Mouse (Mus musculus): ENCODE results near the gene H2-DMa. TPM values are rescaled to one million over a fixed set of nuclear protein-coding genes. Genes with fewer than 3 reads are reported as not detected.
A peak's percentile ranks its signal among the peaks of the same experiment; 100 is the strongest.

H2-DMa gene
- polyA plus RNA-seq, 1 experiment from 2014 or later = 5.5 TPM

DNA sequence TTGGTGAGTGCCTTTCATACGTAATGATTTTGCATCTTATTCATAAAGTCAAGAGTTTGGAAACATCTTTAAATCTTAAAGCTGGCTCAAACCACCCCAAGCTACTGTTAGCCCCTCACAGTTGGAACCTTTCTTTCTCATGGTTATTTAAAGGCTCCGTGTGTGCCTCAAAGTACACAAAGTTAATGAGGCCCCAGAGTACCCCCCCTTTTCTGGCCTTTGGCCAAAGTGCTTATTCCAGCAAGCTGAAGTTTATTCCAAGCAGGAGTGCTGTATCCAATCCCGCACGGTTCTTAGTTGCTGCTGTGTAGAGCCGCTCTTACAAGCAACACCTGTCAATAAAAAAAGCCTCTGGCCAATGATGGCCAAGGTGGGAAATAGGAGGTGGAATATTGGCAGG lies 19.8 kb upstream of the H2-DMa start:
- Histone ChIP-seq H3K4me1 (ENCODE audit: control insufficient read depth, low read depth, low read length) (peaks cover 4% of the 10 kb centered on the region), H3K27ac (ENCODE audit: low read length) (no peak overlapping the region), H3K4me2 (ENCODE audit: low read depth, low read length) (no peak overlapping the region), H3K27me3 (ENCODE audit: control insufficient read depth, insufficient read depth, low read depth, low read length) (no peaks in the 10 kb centered on the region; the same call in 1 of the 2 replicates), H3K36me3 (ENCODE audit: control insufficient read depth, insufficient read depth) (no peaks in the 10 kb centered on the region), H3K9ac (ENCODE audit: low read depth, low read length) (no peak overlapping the region), H3K9me3 (replicated peaks; ENCODE audit: control insufficient read depth, low read length) (no peaks in the 10 kb centered on the region), H3K4me3 (ENCODE audit: low read depth, low read length) (no peak overlapping the region)
- no peak for ATAC-seq (ENCODE audit: low read depth)
- WGBS (ENCODE audit: insufficient replicate concordance) = 62% methylated on average over 5 of the region's 5 CpGs

- Histone ChIP-seq H3K4me1 (ENCODE audit: control insufficient read depth, low read depth, low read length) (peaks cover 4% of the 10 kb centered on the region), H3K27ac (ENCODE audit: low read length) (no peak overlapping the region), H3K4me2 (ENCODE audit: low read depth, low read length) (no peak overlapping the region), H3K4me3 (ENCODE audit: low read depth, low read length) (no peak overlapping the region), H3K36me3 (ENCODE audit: control insufficient read depth, insufficient read depth) (no peaks in the 10 kb centered on the region), H3K9ac (ENCODE audit: low read depth, low read length) (no peak overlapping the region), H3K9me3 (replicated peaks; ENCODE audit: control insufficient read depth, low read length) (no peaks in the 10 kb centered on the region), H3K27me3 (ENCODE audit: control insufficient read depth, insufficient read depth, low read depth, low read length) (no peaks in the 10 kb centered on the region; the same call in none of the 2 replicates)
- WGBS (ENCODE audit: insufficient replicate concordance) = 23% methylated on average over 5 of the region's 5 CpGs
- ATAC-seq (ENCODE audit: low read depth) = no peak
These were observed 18.2 kb upstream of the H2-DMa start for GRCm38 (mm10) chr17:34101185-34101584.

- H3K9ac ChIP-seq (ENCODE audit: low read depth, low read length) = peak overlapping the region; percentile 22; the same call in 1 of the 2 replicates
- peaks cover 4% of the 10 kb centered on the region for H3K4me1 ChIP-seq (ENCODE audit: control insufficient read depth, low read depth, low read length)
- no peak overlapping the region for H3K27ac ChIP-seq (ENCODE audit: low read length)
- peak; percentile 67; the same call in 1 of the 2 replicates for ATAC-seq (ENCODE audit: low read depth)
- H3K4me3 ChIP-seq (ENCODE audit: low read depth, low read length) = peak overlapping the region; percentile 22; the same call in 1 of the 2 replicates
- peak overlapping the region; percentile 56 for H3K4me2 ChIP-seq (ENCODE audit: low read depth, low read length)
- no peaks in the 10 kb centered on the region; the same call in none of the 2 replicates for H3K27me3 ChIP-seq (ENCODE audit: control insufficient read depth, insufficient read depth, low read depth, low read length)
- WGBS (ENCODE audit: insufficient replicate concordance) = 1% methylated on average over 12 of the region's 12 CpGs
- no peaks in the 10 kb centered on the region for H3K36me3 ChIP-seq (ENCODE audit: control insufficient read depth, insufficient read depth)
- H3K9me3 ChIP-seq (replicated peaks; ENCODE audit: control insufficient read depth, low read length) = no peaks in the 10 kb centered on the region
These were observed 17.7 kb upstream of the H2-DMa start for GRCm38 (mm10) chr17:34101604-34102032.

DNA sequence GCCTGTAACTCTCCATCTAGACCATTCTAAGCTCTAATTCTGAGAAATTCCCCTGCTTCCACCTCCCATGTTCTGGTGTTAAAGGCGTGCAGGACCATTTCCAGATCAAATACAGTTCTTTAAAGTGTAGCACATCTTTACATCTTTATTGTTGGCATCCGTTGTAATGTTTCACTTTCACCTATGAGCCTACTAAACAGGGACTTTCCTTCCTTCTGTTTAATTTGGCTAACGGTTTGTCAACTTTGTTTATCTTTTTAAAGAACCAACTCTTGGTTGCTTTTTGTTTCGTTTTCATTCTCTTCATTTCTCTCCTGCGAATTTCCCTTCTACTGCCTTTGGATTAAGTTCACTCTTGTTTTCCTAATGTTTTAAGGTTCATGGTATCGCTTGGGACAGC lies 16.5 kb upstream of the H2-DMa start:
- no peaks in the 10 kb centered on the region for H3K9me3 ChIP-seq (replicated peaks; ENCODE audit: control insufficient read depth, low read length)
- no peak overlapping the region for H3K9ac ChIP-seq (ENCODE audit: low read depth, low read length)
- peaks cover 4% of the 10 kb centered on the region for H3K4me1 ChIP-seq (ENCODE audit: control insufficient read depth, low read depth, low read length)
- no peak overlapping the region for H3K27ac ChIP-seq (ENCODE audit: low read length)
- H3K27me3 ChIP-seq (ENCODE audit: control insufficient read depth, insufficient read depth, low read depth, low read length) = no peaks in the 10 kb centered on the region; the same call in none of the 2 replicates
- H3K4me2 ChIP-seq (ENCODE audit: low read depth, low read length) = no peak overlapping the region
- no peak for ATAC-seq (ENCODE audit: low read depth)
- WGBS (ENCODE audit: insufficient replicate concordance) = 55% methylated on average over 6 of the region's 6 CpGs
- no peak overlapping the region for H3K4me3 ChIP-seq (ENCODE audit: low read depth, low read length)
- no peaks in the 10 kb centered on the region for H3K36me3 ChIP-seq (ENCODE audit: control insufficient read depth, insufficient read depth)

GRCm38 (mm10) chr17:34104804-34105203 lies 14.5 kb upstream of the H2-DMa start:
- no peak overlapping the region for H3K4me3 ChIP-seq (ENCODE audit: low read depth, low read length)
- no peak for ATAC-seq (ENCODE audit: low read depth)
- H3K27ac ChIP-seq (ENCODE audit: low read length) = no peak overlapping the region
- no peaks in the 10 kb centered on the region; the same call in none of the 2 replicates for H3K27me3 ChIP-seq (ENCODE audit: control insufficient read depth, insufficient read depth, low read depth, low read length)
- H3K9ac ChIP-seq (ENCODE audit: low read depth, low read length) = no peak overlapping the region
- WGBS (ENCODE audit: insufficient replicate concordance) = 69% methylated on average over 9 of the region's 9 CpGs
- no peaks in the 10 kb centered on the region for H3K9me3 ChIP-seq (replicated peaks; ENCODE audit: control insufficient read depth, low read length)
- no peak overlapping the region for H3K4me2 ChIP-seq (ENCODE audit: low read depth, low read length)
- peaks cover 4% of the 10 kb centered on the region for H3K4me1 ChIP-seq (ENCODE audit: control insufficient read depth, low read depth, low read length)
- H3K36me3 ChIP-seq (ENCODE audit: control insufficient read depth, insufficient read depth) = peaks cover 3% of the 10 kb centered on the region; the same call in 1 of the 2 replicates

GRCm38 (mm10) chr17:34106555-34106954 lies 12.8 kb upstream of the H2-DMa start:
- Histone ChIP-seq H3K27ac (ENCODE audit: low read length) (no peak overlapping the region), H3K9me3 (replicated peaks; ENCODE audit: control insufficient read depth, low read length) (no peaks in the 10 kb centered on the region), H3K9ac (ENCODE audit: low read depth, low read length) (no peak overlapping the region), H3K27me3 (ENCODE audit: control insufficient read depth, insufficient read depth, low read depth, low read length) (no peaks in the 10 kb centered on the region; the same call in 1 of the 2 replicates), H3K4me3 (ENCODE audit: low read depth, low read length) (no peak overlapping the region), H3K4me2 (ENCODE audit: low read depth, low read length) (no peak overlapping the region), H3K4me1 (ENCODE audit: control insufficient read depth, low read depth, low read length) (peaks cover 3% of the 10 kb centered on the region), H3K36me3 (ENCODE audit: control insufficient read depth, insufficient read depth) (peaks cover 14% of the 10 kb centered on the region)
- 72% methylated on average over 7 of the region's 7 CpGs for WGBS (ENCODE audit: insufficient replicate concordance)
- ATAC-seq (ENCODE audit: low read depth) = no peak

DNA sequence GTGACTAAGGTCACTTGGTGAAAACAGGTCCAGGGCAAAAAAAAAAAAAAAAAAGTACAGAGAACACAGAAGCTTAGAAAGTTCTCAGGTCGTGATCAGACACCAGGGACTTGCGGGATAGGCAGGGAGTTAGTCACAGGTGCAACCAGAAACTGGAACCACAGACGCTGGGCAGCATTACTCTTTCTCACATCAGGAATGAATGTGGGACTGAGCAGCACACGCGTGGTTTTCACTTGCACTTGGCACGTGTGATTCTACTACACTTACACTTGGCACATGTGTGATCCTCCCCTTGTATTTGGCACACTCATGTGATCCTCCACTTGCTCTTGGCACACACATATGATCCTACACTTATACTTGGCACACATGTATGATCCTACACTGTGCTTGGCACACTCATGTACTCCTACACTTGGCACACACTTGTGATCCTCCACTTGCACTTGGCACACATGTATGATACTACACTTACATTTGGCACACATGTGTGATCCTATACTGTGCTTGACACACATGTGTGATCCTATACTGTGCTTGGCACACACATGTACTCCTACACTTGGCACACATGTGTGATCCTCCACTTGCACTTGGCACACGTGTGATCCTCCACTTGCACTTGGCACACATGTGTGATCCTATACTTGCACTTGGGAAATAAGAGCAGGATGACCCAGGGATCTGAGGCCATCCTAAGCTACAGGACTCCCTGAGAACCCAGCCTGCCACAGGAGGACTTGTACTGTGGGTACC lies 12.1 kb upstream of the H2-DMa start:
- no peak for ATAC-seq (ENCODE audit: low read depth)
- Histone ChIP-seq H3K36me3 (ENCODE audit: control insufficient read depth, insufficient read depth) (peaks cover 21% of the 10 kb centered on the region), H3K4me3 (ENCODE audit: low read depth, low read length) (no peak overlapping the region), H3K27ac (ENCODE audit: low read length) (no peak overlapping the region), H3K9ac (ENCODE audit: low read depth, low read length) (no peak overlapping the region), H3K27me3 (ENCODE audit: control insufficient read depth, insufficient read depth, low read depth, low read length) (no peaks in the 10 kb centered on the region; the same call in 1 of the 2 replicates), H3K4me1 (ENCODE audit: control insufficient read depth, low read depth, low read length) (no peaks in the 10 kb centered on the region), H3K9me3 (replicated peaks; ENCODE audit: control insufficient read depth, low read length) (no peaks in the 10 kb centered on the region), H3K4me2 (ENCODE audit: low read depth, low read length) (no peak overlapping the region)
- WGBS (ENCODE audit: insufficient replicate concordance) = 69% methylated on average over 7 of the region's 7 CpGs

- no peak overlapping the region for H3K9ac ChIP-seq (ENCODE audit: low read depth, low read length)
- H3K4me3 ChIP-seq (ENCODE audit: low read depth, low read length) = no peak overlapping the region
- ATAC-seq (ENCODE audit: low read depth) = no peak
- peaks cover 33% of the 10 kb centered on the region for H3K36me3 ChIP-seq (ENCODE audit: control insufficient read depth, insufficient read depth)
- no peaks in the 10 kb centered on the region for H3K4me1 ChIP-seq (ENCODE audit: control insufficient read depth, low read depth, low read length)
- no peak overlapping the region for H3K4me2 ChIP-seq (ENCODE audit: low read depth, low read length)
- no peaks in the 10 kb centered on the region for H3K9me3 ChIP-seq (replicated peaks; ENCODE audit: control insufficient read depth, low read length)
- no peaks in the 10 kb centered on the region; the same call in 1 of the 2 replicates for H3K27me3 ChIP-seq (ENCODE audit: control insufficient read depth, insufficient read depth, low read depth, low read length)
- H3K27ac ChIP-seq (ENCODE audit: low read length) = no peak overlapping the region
- WGBS (ENCODE audit: insufficient replicate concordance) = 82% methylated on average over 5 of the region's 6 CpGs
These were observed 10.9 kb upstream of the H2-DMa start for GRCm38 (mm10) chr17:34108460-34108859.

Measured in liver, embryonic 16.5 days (tissue).